Mouse (Mus musculus) splenic B cell, adult 2 months (primary cell): ENCODE data around the gene Pirt.

ENCODE experiments used
- DNase-seq: peaks from one replicate; pipeline ENCODE4 v3.0.0-alpha.2; 2011; ENCODE audit warnings: low read depth, low spot score
- H3K27me3 ChIP-seq: 2 replicates; pipeline ENCODE4 v1.6.1; 2012; ENCODE audit warnings: mild to moderate bottlenecking, low read length, moderate library complexity, mixed read lengths; ENCODE audit not compliant: control insufficient read depth, poor library complexity, insufficient read depth, severe bottlenecking
- H3K36me3 ChIP-seq: 2 replicates; pipeline ENCODE4 v1.6.1; 2012; ENCODE audit warnings: mild to moderate bottlenecking, low read length, moderate library complexity, mixed read lengths; ENCODE audit not compliant: control insufficient read depth, poor library complexity, insufficient read depth, severe bottlenecking

Gene Pirt

GRCm38 (mm10) chr11:66911811-66912210, at the start of gene Pirt:
Gene Pirt (plus strand): TSS chr11:66911981.
- Histone ChIP-seq H3K27me3 (no peaks in the 10 kb centered on the region), H3K36me3 (no peaks in the 10 kb centered on the region)
- DNase-seq = no peak

GRCm38 (mm10) chr11:66871701-66872100, 40.1 kb upstream of the Pirt start:
- Histone ChIP-seq H3K36me3 (no peaks in the 10 kb centered on the region), H3K27me3 (no peaks in the 10 kb centered on the region)
- no peak for DNase-seq

GRCm38 (mm10) chr11:66872773-66873470, 38.9 kb upstream of the Pirt start:
- Histone ChIP-seq H3K36me3 (no peaks in the 10 kb centered on the region), H3K27me3 (no peaks in the 10 kb centered on the region)
- no peak for DNase-seq

- DNase-seq = no peak
- Histone ChIP-seq H3K27me3 (no peaks in the 10 kb centered on the region), H3K36me3 (no peaks in the 10 kb centered on the region)
Observed at GRCm38 (mm10) chr11:66881291-66881690, 30.5 kb upstream of the Pirt start.

GRCm38 (mm10) chr11:66882224-66883040, 29.3 kb upstream of the Pirt start:
- DNase-seq = no peak
- Histone ChIP-seq H3K36me3 (no peaks in the 10 kb centered on the region), H3K27me3 (no peaks in the 10 kb centered on the region)

- Histone ChIP-seq H3K36me3 (no peaks in the 10 kb centered on the region), H3K27me3 (no peaks in the 10 kb centered on the region)
- DNase-seq = no peak
Observed at GRCm38 (mm10) chr11:66892536-66892935, 19.2 kb upstream of the Pirt start.

- Histone ChIP-seq H3K36me3 (no peaks in the 10 kb centered on the region), H3K27me3 (no peaks in the 10 kb centered on the region)
- DNase-seq = no peak
Observed at GRCm38 (mm10) chr11:66898747-66899146, 13.0 kb upstream of the Pirt start.

GRCm38 (mm10) chr11:66899426-66899825, 12.4 kb upstream of the Pirt start:
- H3K36me3 ChIP-seq = no peaks in the 10 kb centered on the region
- peak; percentile 32 for DNase-seq
- no peaks in the 10 kb centered on the region for H3K27me3 ChIP-seq

- Histone ChIP-seq H3K36me3 (no peaks in the 10 kb centered on the region), H3K27me3 (no peaks in the 10 kb centered on the region)
- no peak for DNase-seq
Observed at GRCm38 (mm10) chr11:66902801-66903200, 9.0 kb upstream of the Pirt start.

- H3K27me3 ChIP-seq = no peaks in the 10 kb centered on the region
- peak; percentile 54 for DNase-seq
- no peaks in the 10 kb centered on the region for H3K36me3 ChIP-seq
Observed at GRCm38 (mm10) chr11:66905617-66906384, 6.0 kb upstream of the Pirt start.

GRCm38 (mm10) chr11:66912531-66913458, 1.0 kb downstream of the Pirt start:
- Histone ChIP-seq H3K27me3 (no peaks in the 10 kb centered on the region), H3K36me3 (no peaks in the 10 kb centered on the region)
- DNase-seq = no peak

GRCm38 (mm10) chr11:66914249-66914648, 2.5 kb downstream of the Pirt start:
- Histone ChIP-seq H3K36me3 (no peaks in the 10 kb centered on the region), H3K27me3 (no peaks in the 10 kb centered on the region)
- peak; percentile 17 for DNase-seq

- H3K27me3 ChIP-seq = no peaks in the 10 kb centered on the region
Observed at GRCm38 (mm10) chr11:66920012-66920411, 8.2 kb downstream of the Pirt start.

More at GRCm38 (mm10) chr11:66920012-66920411, 8.2 kb downstream of the Pirt start:
- no peaks in the 10 kb centered on the region for H3K36me3 ChIP-seq
- DNase-seq = no peak
